Mouse (Mus musculus): Measurements from ENCODE around the gene Nol7.

Nol7 gene

DNA sequence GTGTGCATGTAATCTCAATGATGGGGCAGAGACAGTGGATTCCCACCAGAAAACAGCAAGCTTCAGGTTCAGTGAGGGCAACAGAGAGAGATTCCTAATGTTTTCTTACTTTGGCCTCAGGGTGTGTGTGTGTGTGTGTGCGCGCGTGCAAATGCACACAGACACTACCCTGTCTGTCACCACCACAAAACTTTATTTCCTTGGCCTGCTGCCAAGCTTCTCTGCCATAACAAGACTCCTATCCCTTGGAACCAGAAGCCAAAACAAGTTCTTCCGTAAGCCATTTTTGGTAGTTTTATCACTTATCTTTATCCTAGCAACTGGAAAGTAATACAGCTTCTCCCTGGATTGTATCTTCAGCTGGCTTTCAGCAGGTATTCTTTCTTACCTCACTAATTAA, 30.2 kb downstream of the Nol7 start:
- DNase-seq (ENCODE audit: extremely low spot score, low spot score) = no peak

DNA sequence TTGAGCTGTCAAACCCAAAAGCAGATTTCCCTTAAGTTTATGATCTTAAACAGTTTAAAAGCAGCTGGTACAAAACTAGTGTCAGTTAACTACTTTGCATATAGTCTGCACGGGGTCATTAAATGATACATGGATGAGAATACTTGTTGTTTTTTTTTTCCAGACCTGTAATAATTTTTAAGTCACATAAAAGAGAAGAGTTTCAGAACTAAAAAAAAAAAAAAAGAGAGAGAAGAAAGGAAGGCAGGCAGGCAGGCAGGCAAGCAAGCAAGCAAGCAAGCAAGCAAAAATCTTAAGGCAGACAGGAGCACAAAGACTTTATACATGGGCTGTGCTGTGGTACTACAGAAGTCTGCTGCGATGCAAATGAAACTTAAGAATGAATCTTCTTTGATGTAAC, 35.2 kb downstream of the Nol7 start:
- DNase-seq (ENCODE audit: extremely low spot score, low spot score) = no peak

DNA sequence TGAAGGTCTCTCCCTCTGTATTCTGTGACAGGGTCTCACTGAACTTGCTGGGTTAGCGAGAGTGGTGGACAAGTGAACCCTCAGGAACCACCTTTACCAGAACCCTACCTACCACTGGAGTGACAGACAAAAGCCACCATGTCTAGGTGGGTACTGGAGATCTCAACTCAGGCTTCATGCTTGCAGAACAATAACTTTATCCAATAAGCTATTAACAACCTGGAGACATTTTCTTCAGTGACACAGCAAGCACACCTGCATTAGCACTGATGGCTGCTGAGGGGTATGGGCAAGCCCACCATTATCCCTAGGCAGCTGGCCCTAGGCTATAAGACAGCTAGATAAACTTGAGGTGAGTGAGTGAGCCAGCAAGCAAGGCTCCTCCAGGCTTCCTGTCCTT, 42.2 kb downstream of the Nol7 start:
- no peak for DNase-seq (ENCODE audit: extremely low spot score, low spot score)

DNA sequence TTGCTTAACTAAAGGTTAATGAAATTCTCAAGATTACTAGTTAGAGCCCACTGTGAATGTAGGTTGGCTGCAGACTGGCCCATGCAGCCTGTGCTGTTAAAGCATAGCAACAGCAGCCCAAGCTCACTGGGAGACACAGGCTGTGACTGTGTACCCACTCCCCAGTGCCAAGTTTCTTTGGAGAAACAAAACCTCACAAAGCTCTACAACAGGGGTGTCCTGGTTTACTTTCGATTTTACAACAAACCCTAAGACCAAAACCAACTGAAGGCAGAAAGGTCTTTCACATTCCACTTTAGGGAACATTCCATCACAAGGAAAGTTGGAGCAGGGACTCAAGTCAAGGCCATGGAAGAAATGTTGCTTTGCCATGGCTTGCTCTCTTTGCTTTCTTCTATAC, 44.4 kb downstream of the Nol7 start:
- no peak for DNase-seq (ENCODE audit: extremely low spot score, low spot score)

DNA sequence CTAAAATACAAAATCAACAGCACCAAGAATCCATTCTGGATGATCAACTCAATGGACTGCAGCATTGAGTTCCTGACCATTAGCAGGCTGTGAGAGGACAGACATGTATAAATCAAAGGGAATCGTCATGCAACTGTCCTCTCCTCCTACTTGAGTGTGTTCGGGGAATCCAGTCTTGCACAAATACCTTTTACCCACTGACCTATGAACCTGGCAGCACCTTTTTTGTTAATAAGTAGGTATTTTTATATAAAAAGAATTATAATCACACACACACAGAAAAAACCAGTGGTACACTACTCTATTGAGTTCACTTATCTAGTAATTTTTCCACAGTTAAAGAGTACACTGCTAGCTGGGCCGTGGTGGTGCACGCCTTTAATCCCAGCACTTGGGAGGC, 45.5 kb downstream of the Nol7 start:
- no peak for DNase-seq (ENCODE audit: extremely low spot score, low spot score)

DNA sequence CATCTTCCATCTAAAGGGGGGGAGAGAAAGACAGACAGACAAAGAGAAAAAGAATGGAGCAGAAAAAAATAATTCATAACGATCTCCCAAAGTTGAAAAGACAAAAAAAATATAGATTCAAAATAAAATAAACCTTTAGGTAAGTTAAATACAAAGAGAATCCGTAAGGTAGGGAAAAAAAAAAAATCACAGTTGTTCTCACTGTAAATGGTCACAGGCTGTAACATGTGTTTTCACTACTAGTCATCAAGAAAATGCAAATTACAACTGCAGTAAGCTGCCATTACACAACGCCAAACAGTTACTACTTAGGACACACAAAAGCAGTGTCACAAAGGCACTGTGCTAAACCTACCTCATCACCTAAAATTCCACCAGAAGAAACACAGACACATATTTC, 46.5 kb downstream of the Nol7 start:
- no peak for DNase-seq (ENCODE audit: extremely low spot score, low spot score)

DNA sequence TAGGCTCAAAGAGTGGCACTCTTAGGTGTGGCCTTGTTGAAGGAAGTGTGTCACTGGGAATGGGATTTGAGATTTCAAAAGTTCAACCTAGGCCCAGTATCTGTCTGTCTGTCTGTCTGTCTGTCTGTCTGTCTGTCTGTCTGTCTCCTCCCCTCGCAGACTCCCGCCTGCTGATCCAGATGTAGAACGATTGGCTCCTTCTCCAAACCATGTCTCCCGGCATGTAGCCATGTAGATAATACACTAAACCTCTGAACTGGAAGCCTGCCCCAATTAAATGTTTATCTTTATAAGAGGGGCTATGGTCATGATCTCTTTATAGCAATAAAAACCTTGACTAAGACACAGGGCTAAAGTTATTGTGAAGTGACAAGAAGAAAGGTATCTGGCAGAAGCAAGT, 47.6 kb downstream of the Nol7 start:
- DNase-seq (ENCODE audit: extremely low spot score, low spot score) = no peak

DNA sequence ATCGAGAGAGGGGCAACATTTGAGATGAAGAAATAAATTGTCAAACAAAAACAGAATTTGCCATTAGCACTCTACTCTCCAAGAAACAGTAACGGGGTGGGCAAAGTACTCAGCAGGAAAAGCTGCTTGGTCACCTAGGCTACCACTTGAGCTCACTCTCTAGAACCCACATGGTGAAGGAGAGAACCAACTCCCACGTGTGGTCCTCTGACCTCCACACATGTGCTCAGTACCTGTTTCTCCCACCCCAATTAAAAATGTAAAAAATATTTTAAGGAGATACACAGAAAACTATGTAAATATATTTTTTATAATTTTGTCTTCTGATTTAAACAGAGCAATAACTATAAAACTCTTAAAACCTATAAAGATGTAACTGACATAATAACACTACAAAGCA, 49.5 kb downstream of the Nol7 start:
- DNase-seq (ENCODE audit: extremely low spot score, low spot score) = no peak

DNA sequence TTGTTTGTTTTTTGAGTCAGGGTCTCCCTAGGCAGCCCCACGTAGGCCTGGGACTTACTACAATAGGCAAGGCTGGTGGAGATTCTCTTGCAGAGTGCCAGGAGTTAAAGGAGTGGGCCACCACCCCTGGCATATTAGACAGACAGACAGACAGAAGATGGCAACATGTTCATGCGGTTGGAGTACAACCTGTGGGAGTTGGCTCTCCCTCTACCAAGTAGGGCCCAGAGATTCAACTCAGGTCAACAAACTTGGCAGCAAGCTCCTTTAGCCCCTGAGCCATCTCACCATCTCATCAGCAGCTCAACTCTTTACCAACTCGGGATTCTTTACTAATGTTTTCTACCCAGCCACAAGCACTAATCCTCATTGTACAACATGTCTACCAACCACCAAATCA, 52.5 kb downstream of the Nol7 start:
- no peak for DNase-seq (ENCODE audit: extremely low spot score, low spot score)

DNA sequence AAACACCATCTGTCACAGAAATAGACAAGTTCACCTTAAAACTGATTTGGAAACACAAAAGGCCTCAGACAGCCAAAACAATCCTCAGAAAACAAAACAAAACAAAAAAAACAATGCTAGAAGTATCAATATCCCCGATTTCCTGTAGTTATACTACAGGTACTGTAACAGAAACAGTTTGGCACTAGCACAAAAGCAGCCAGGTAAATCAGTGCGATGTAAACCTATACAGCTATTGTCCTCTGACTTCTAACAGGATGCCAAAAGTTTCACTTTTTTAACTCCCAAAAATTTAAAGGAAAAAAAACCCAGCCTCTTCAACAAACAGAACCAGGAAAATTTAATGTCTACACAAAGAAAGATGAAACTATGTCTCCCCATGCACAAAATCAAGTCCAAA, 54.0 kb downstream of the Nol7 start:
- DNase-seq (ENCODE audit: extremely low spot score, low spot score) = no peak

DNA sequence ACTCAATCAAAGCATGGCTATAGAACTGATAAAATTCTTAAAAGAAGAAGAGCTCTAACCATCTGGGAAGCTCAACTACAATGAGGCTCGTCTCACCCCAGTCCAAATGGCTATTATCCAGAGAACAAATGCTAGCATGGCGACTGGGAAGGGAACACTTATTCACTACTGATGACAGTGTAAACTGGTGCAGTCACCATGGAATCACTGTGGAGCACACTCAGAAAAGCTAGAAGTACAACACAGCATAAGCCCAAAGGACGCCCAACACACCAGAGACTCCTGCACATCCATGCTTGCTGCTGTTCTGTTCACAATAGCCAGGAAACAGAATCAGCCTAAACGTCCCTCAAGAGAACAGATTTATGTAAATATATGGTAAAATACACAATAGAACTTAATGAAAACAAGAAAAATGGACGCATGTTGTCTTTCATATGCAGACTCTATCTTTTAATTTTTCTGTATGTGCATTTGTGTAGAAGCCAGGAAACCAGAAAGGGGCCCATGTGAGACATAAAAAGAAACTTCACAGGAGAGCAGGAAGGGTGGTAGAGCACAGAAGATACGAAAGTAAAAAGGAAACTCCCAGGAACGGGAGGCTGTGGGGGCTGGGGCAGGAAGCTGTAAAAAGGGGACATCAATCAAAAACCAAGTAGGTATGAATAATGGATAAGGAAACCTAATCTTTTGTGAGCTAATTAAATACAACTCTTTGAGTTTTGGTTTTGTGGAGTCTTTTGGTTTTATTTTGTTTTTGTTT, 54.8 kb downstream of the Nol7 start:
- DNase-seq (ENCODE audit: extremely low spot score, low spot score) = no peak

DNA sequence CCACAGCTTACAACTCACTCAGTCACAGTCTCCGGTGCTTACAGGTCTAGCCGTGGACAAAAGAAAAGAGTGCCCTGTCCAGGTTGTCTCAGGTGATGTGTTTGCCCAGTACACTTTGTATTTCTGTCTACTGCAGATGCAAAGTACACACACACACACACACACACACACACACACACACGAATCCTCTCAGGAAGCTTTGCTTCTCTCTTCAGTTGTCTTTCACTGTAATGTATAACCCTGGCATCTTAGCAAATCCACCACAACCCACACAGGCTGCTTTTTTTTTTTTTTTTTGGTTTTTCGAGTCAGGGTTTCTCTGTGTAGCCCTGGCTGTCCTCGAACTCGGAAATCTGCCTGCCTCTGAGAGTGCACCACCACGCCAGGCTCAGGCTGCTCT, 56.2 kb downstream of the Nol7 start:
- DNase-seq (ENCODE audit: extremely low spot score, low spot score) = no peak
